Mouse (Mus musculus): ENCODE results near the gene Apod. TPM values are rescaled to one million over a fixed set of nuclear protein-coding genes. Genes with fewer than 3 reads are reported as not detected.

Gene Apod
- total RNA-seq, 2 experiments from 2014 or later: not detected

Other genes with a start within 250 kb of the Apod start
- 5.9 and 6.1 TPM in 2 replicates for gene Xxylt1, start 233.4 kb downstream of the Apod start, total RNA-seq (2015; ENCODE audit: low replicate concordance)
- 0.90 and 4.2 TPM in 2 replicates for gene Xxylt1, start 233.4 kb downstream of the Apod start, total RNA-seq (2017; ENCODE audit: low replicate concordance)
- 13.4 and 20.5 TPM in 2 replicates for gene Acap2, start 113.6 kb downstream of the Apod start, total RNA-seq (2015; ENCODE audit: low replicate concordance)
- gene Acap2, start 113.6 kb downstream of the Apod start, total RNA-seq (2017; ENCODE audit: low replicate concordance): 8.7 and 12.3 TPM in 2 replicates
- gene Ppp1r2, start 39.5 kb downstream of the Apod start, total RNA-seq (2015; ENCODE audit: low replicate concordance): 32.1 and 51.1 TPM in 2 replicates
- gene Ppp1r2, start 39.5 kb downstream of the Apod start, total RNA-seq (2017; ENCODE audit: low replicate concordance): 24.1 and 40.0 TPM in 2 replicates
- not detected in 2 replicates for gene Bdh1, start 107.5 kb upstream of the Apod start, total RNA-seq (2015; ENCODE audit: low replicate concordance)
- 4.2 TPM in 1 of 2 replicates, not detected in the other for gene Bdh1, start 107.5 kb upstream of the Apod start, total RNA-seq (2017; ENCODE audit: low replicate concordance)

All from erythroid progenitor cell, adult 5-6 weeks (primary cell).